Mouse (Mus musculus): ENCODE results near the gene Nat8l. TPM values are rescaled to one million over a fixed set of nuclear protein-coding genes. Genes with fewer than 3 reads are reported as not detected.

The Nat8l gene
- polyA plus RNA-seq, 1 experiment from 2014 or later, result 0.38 TPM

- Histone ChIP-seq H3K36me3 (ENCODE audit: control insufficient read depth, insufficient read depth) (no peaks in the 10 kb centered on the region), H3K9ac (ENCODE audit: low read length) (no peak overlapping the region), H3K9me3 (replicated peaks; ENCODE audit: control insufficient read depth, low read length) (no peaks in the 10 kb centered on the region), H3K27ac (ENCODE audit: low read length) (no peak overlapping the region), H3K4me1 (ENCODE audit: control insufficient read depth, insufficient read depth, low read length) (no peaks in the 10 kb centered on the region), H3K4me3 (ENCODE audit: low read length) (no peak overlapping the region), H3K4me2 (ENCODE audit: low read depth, low read length) (no peak overlapping the region), H3K27me3 (ENCODE audit: control insufficient read depth, insufficient read depth, low read length) (no peaks in the 10 kb centered on the region)
- 72% methylated on average over 4 of the region's 4 CpGs for WGBS
- ATAC-seq (replicated peaks; ENCODE audit: extremely low read depth, insufficient read depth, low FRiP score), result no peak
These were observed 34.3 kb downstream of the Nat8l start for GRCm38 (mm10) chr5:34030101-34030500.

GRCm38 (mm10) chr5:34031022-34031421, 35.2 kb downstream of the Nat8l start:
- Histone ChIP-seq H3K4me1 (ENCODE audit: control insufficient read depth, insufficient read depth, low read length) (no peaks in the 10 kb centered on the region), H3K9me3 (replicated peaks; ENCODE audit: control insufficient read depth, low read length) (no peaks in the 10 kb centered on the region), H3K27ac (ENCODE audit: low read length) (no peak overlapping the region), H3K27me3 (ENCODE audit: control insufficient read depth, insufficient read depth, low read length) (no peaks in the 10 kb centered on the region), H3K36me3 (ENCODE audit: control insufficient read depth, insufficient read depth) (no peaks in the 10 kb centered on the region), H3K4me3 (ENCODE audit: low read length) (no peak overlapping the region), H3K4me2 (ENCODE audit: low read depth, low read length) (no peak overlapping the region), H3K9ac (ENCODE audit: low read length) (no peak overlapping the region)
- WGBS, result 63% methylated on average over 6 of the region's 6 CpGs
- no peak for ATAC-seq (replicated peaks; ENCODE audit: extremely low read depth, insufficient read depth, low FRiP score)

GRCm38 (mm10) chr5:34032520-34032919, 36.7 kb downstream of the Nat8l start:
- Histone ChIP-seq H3K36me3 (ENCODE audit: control insufficient read depth, insufficient read depth) (no peaks in the 10 kb centered on the region), H3K4me1 (ENCODE audit: control insufficient read depth, insufficient read depth, low read length) (no peaks in the 10 kb centered on the region), H3K4me3 (ENCODE audit: low read length) (no peak overlapping the region), H3K27me3 (ENCODE audit: control insufficient read depth, insufficient read depth, low read length) (no peaks in the 10 kb centered on the region), H3K9me3 (replicated peaks; ENCODE audit: control insufficient read depth, low read length) (no peaks in the 10 kb centered on the region), H3K27ac (ENCODE audit: low read length) (no peak overlapping the region), H3K4me2 (ENCODE audit: low read depth, low read length) (no peak overlapping the region), H3K9ac (ENCODE audit: low read length) (no peak overlapping the region)
- WGBS, result 61% methylated on average over 3 of the region's 3 CpGs
- no peak for ATAC-seq (replicated peaks; ENCODE audit: extremely low read depth, insufficient read depth, low FRiP score)

Other genes starting within 250 kb of the Nat8l start
- gene Letm1, start 213.2 kb upstream of the Nat8l start, polyA plus RNA-seq (2015; fragmentation: Nextera tagmentation; extraction: Ambion mirVana), result 45.8 and 52.4 TPM in 2 replicates
- gene Nsd2, start 175.3 kb upstream of the Nat8l start, polyA plus RNA-seq (2015; fragmentation: Nextera tagmentation; extraction: Ambion mirVana), result 24.3 and 28.1 TPM in 2 replicates
- gene Nelfa, start 59.6 kb upstream of the Nat8l start, polyA plus RNA-seq (2015; fragmentation: Nextera tagmentation; extraction: Ambion mirVana), result 31.0 and 32.9 TPM in 2 replicates
- gene Gm1673, start 12.6 kb upstream of the Nat8l start, polyA plus RNA-seq (2015; fragmentation: Nextera tagmentation; extraction: Ambion mirVana), result 41.3 and 44.5 TPM in 2 replicates
- gene Poln, start 173.5 kb downstream of the Nat8l start, polyA plus RNA-seq (2015; fragmentation: Nextera tagmentation; extraction: Ambion mirVana), result 0.22 and 0.55 TPM in 2 replicates
- 22.3 and 28.4 TPM in 2 replicates for gene Haus3, start 173.5 kb downstream of the Nat8l start, polyA plus RNA-seq (2015; fragmentation: Nextera tagmentation; extraction: Ambion mirVana)
- 26.6 and 32.2 TPM in 2 replicates for gene Mxd4, start 191.7 kb downstream of the Nat8l start, polyA plus RNA-seq (2015; fragmentation: Nextera tagmentation; extraction: Ambion mirVana)